Mouse (Mus musculus) megakaryocyte, embryonic 14.5 days (primary cell): Measurements from ENCODE around the gene Nup214.

Experiments
- FLI1 ChIP-seq: IDR thresholded peaks from 2 replicates; pipeline ENCODE4 v1.6.1; 2012; ENCODE audit warnings: low read length, inconsistent platforms, mixed read lengths
- GATA1 ChIP-seq: IDR thresholded peaks from 3 replicates; pipeline ENCODE4 v1.6.1; 2012; ENCODE audit warnings: mixed read lengths, low read length, inconsistent platforms, borderline replicate concordance

DNA sequence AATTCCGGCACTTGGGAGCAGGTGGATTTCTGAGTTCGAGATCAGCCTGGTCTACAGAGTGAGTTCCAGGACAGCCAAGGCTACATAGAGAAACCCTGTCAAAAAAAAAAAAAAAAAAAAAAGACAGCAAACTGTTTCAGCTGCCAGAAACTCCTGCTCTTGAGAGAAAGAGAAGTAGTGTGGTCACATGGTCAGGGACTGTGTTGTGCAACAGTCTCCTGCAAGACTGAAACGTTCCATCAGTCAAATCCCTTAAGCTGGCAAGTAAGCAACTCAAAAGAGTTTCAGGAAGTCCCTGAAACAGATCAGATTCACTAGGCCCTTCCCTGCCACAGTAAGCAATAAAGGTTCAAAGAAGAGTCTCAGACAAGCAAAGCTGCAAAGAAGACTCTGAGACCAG is 115.4 kb downstream of the Nup214 start:
- no peak for TF ChIP-seq GATA1
- no peak for TF ChIP-seq FLI1
